Mouse (Mus musculus) adrenal gland, postnatal 0 days (tissue): Measurements from ENCODE around the gene Krtap8-1. TPM values are rescaled to one million over a fixed set of nuclear protein-coding genes. Genes with fewer than 3 reads are reported as not detected.

Source experiments
- polyA plus RNA-seq: library from polyadenylated mRNA; unstranded; fragments of >200 nt; fragmentation: Nextera tagmentation; extraction: Ambion mirVana; gene quantifications from 2 replicates; pipeline ENCODE4 v1.2.1, GENCODE M21; 2015

Krtap8-1 gene
- not detected in 2 replicates for polyA plus RNA-seq

GRCm38 (mm10) chr16:89487852-89488251, at the start of gene Krtap8-1:
TSS of gene Krtap8-1 (minus strand) at chr16:89487952.

GRCm38 (mm10) chr16:89508223-89508622, 20.5 kb upstream of the Krtap8-1 start, which contains the start of gene Krtap7-1:
TSS of gene Krtap7-1 (minus strand) at chr16:89508323.

Other genes starting within 250 kb of the Krtap8-1 start
- gene Krtap21-1, start 84.1 kb downstream of the Krtap8-1 start, polyA plus RNA-seq = not detected in 2 replicates
- not detected in 2 replicates for gene Krtap6-2, start 67.8 kb downstream of the Krtap8-1 start, polyA plus RNA-seq
- not detected in 2 replicates for gene Krtap7-1, start 20.4 kb upstream of the Krtap8-1 start, polyA plus RNA-seq
- gene Krtap11-1, start 83.2 kb upstream of the Krtap8-1 start, polyA plus RNA-seq = not detected in 2 replicates